Mouse (Mus musculus) thymus, adult 2 months (tissue): Measurements from ENCODE around the gene 2610021A01Rik.
"Not testable (repeated sequence)": the region's sequence is repeated elsewhere in the genome, so short reads cannot be mapped to it uniquely, and the experiment has no call there.

ENCODE experiments used
- CTCF ChIP-seq: fragments of 200-500 bp; IDR thresholded peaks from 2 replicates; pipeline ENCODE4 v1.5.1; 2012; ENCODE audit warnings: mild to moderate bottlenecking, control low read depth, low read length, moderate library complexity, borderline replicate concordance; ENCODE audit not compliant: control insufficient read depth, poor library complexity, insufficient read depth; ENCODE audit errors: extremely low read depth
- POLR2A ChIP-seq: fragments of 200-500 bp; IDR thresholded peaks from 2 replicates; pipeline ENCODE4 v1.6.1; 2012; ENCODE audit warnings: mild to moderate bottlenecking, low read length, control low read depth, moderate library complexity; ENCODE audit not compliant: control insufficient read depth, poor library complexity, insufficient read depth; ENCODE audit errors: extremely low read depth

- TF ChIP-seq CTCF, POLR2A: not testable (repeated sequence)
These were observed 25.5 kb upstream of the 2610021A01Rik start, which contains the start of gene Gm6871 for GRCm38 (mm10) chr7:41573562-41573961.
